Mouse (Mus musculus): ENCODE results near the gene Cacng7. TPM values are rescaled to one million over a fixed set of nuclear protein-coding genes. Genes with fewer than 3 reads are reported as not detected.

The Cacng7 gene
- polyA plus RNA-seq, 1 experiment from 2014 or later = 4.2 TPM

DNA sequence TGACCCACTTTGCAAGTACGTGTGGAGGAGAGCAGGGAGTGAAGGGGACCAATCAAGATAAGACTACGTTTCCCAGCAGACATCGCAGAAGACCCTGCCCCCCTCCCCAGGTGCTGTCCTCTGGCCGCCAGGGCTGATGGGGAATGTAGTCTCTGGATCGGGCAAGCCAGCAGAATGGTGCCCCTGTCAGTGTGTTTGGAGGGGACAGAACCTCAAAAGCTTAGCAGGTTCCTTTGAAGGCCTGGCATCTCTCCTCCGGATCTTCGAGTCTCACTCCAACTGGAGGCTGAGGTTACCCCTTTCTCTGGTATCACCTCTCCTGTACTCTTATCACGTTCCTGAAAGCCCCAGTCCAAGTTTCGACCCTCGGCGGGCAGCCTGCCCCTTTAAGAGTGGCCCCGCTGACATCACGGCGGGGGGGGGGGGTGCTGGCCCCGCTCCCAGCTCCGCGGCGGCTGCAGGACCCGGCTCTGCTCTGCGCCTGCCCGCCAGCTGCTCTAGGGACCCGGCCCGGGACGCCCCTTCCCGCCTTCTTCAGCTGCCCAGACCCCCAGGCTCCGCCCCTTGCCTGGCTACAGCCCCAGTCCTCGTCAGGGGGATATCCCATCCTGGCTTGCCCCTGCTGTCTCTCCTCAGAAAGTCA, 1.1 kb upstream of the Cacng7 start:
- peak overlapping the region; percentile 91 for H3K27ac ChIP-seq (replicated peaks)
- no peaks in the 10 kb centered on the region for H3K9me3 ChIP-seq
- H3K36me3 ChIP-seq = no peaks in the 10 kb centered on the region
- 1% methylated on average over 26 of the region's 27 CpGs for whole genome bisulfite sequencing
- H3K9ac ChIP-seq (replicated peaks) = peak overlapping the region; percentile 83
- H3K4me2 ChIP-seq (replicated peaks) = peak overlapping the region; percentile 71
- H3K4me1 ChIP-seq = peaks cover 22% of the 10 kb centered on the region
- H3K27me3 ChIP-seq = peaks cover 16% of the 10 kb centered on the region
- peak; percentile 95 for ATAC-seq (ENCODE audit: low FRiP score, low read depth)
- H3K4me3 ChIP-seq = peak overlapping the region; percentile 86

DNA sequence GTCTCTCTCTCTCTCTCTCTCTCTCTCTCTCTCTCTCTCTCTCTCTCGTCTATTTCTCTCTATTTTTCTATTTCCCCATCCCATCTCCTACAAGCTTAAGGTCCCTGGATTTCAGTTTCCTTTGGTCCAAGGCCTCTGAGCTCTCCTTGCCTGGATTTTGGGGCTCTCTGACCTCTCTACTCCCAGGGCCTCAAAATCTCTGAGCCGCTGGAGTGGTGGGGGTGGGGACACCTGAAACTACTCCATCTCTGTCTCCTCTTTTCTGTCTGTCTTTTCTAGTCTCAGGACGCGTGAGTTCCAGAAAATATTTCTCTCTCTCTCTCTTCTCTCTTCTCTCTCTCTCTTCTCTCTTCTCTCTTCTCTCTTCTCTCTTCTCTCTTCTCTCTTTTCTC, 535 bp upstream of the Cacng7 start:
- peak overlapping the region; percentile 91 for H3K27ac ChIP-seq (replicated peaks)
- no peaks in the 10 kb centered on the region for H3K36me3 ChIP-seq
- WGBS = 0% methylated on average over 4 of the region's 4 CpGs
- peaks cover 16% of the 10 kb centered on the region for H3K27me3 ChIP-seq
- peak overlapping the region; percentile 83 for H3K9ac ChIP-seq (replicated peaks)
- peak; percentile 24 for ATAC-seq (ENCODE audit: low FRiP score, low read depth)
- H3K4me2 ChIP-seq (replicated peaks) = peak overlapping the region; percentile 71
- H3K4me3 ChIP-seq = peak overlapping the region; percentile 86
- H3K4me1 ChIP-seq = peaks cover 22% of the 10 kb centered on the region
- H3K9me3 ChIP-seq = no peaks in the 10 kb centered on the region

DNA sequence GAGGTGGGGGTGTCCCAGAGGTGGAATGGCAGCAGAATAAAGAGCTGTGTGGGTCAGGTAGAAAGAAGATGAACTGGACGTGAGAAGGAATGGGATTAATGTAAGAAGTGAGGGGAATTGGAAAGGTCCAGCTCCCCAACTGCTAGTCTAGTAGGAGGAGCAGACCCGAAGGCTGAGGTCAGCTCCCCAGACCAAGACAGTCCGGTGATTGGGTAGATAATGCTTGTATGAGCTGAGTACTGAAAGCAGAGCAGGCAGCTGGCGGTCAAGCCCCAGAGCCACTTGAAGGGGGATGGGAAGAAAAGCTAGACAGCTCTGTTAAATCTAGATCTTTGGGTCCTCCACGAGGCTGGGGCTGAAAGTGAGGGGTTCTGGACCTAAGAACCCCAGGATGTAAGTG, 787 bp downstream of the Cacng7 start:
- H3K4me3 ChIP-seq = peak overlapping the region; percentile 86
- peaks cover 22% of the 10 kb centered on the region for H3K4me1 ChIP-seq
- peaks cover 16% of the 10 kb centered on the region for H3K27me3 ChIP-seq
- H3K9me3 ChIP-seq = no peaks in the 10 kb centered on the region
- H3K36me3 ChIP-seq = 0 out of 2 replicates have a peak, but pooled peaks cover 6% of the 10 kb centered on the region
- H3K9ac ChIP-seq (replicated peaks) = peak overlapping the region; percentile 83
- H3K27ac ChIP-seq (replicated peaks) = peak overlapping the region; percentile 91
- WGBS = 4% methylated on average over 5 of the region's 5 CpGs
- ATAC-seq (ENCODE audit: low FRiP score, low read depth) = no peak
- peak overlapping the region; percentile 71 for H3K4me2 ChIP-seq (replicated peaks)

DNA sequence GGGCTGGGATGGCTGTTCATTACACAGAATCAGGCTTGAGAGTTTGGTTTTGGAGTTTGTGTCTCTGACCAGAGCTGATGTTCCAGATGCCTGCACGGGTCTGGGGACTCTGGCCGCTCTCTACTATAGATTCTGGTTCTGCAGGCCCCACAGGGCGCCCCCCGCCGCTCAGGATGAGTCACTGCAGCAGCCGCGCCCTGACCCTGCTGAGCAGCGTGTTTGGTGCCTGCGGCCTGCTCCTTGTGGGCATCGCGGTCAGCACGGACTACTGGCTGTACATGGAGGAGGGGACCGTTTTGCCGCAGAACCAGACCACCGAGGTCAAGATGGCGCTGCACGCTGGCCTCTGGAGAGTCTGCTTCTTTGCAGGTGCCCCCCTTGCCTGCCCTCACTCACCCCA, 3.7 kb downstream of the Cacng7 start:
- Histone ChIP-seq H3K9ac (replicated peaks) (no peak overlapping the region), H3K4me2 (replicated peaks) (no peak overlapping the region), H3K9me3 (no peaks in the 10 kb centered on the region), H3K4me3 (no peak overlapping the region), H3K4me1 (peaks cover 17% of the 10 kb centered on the region), H3K36me3 (peaks cover 30% of the 10 kb centered on the region), H3K27me3 (no peaks in the 10 kb centered on the region), H3K27ac (replicated peaks) (no peak overlapping the region)
- 58% methylated on average over 17 of the region's 17 CpGs for WGBS
- no peak for ATAC-seq (ENCODE audit: low FRiP score, low read depth)

DNA sequence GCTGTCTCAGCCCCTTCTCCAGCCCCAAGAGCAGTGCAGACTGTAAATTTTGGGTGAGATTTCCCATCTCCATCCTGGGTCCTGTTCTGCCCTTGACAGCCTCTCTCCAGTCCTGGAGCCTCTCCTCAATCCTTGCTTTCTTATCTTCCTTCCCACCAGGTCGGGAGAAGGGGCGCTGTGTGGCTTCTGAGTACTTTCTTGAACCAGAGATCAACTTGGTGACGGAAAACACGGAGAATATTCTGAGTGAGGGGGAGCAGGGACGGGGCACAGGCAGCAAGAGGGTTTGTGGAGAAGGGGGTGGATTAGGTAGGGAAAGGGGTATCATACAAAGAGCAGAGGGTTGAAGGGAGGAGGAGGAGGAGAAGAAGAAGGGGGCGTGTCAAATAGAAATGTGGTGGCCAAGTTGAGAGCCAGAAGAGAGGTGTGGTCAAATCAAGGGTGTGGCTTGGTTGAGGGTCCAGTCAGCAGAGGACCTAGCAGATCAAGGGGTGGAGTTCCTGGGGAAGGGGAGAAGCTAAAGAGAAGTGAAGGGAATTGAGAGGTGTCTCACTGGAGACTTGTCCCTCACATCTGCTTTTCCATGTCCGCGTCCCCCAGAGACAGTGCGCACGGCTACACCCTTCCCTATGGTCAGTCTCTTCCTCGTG, 5.7 kb downstream of the Cacng7 start:
- Histone ChIP-seq H3K4me3 (no peak overlapping the region), H3K36me3 (peaks cover 42% of the 10 kb centered on the region), H3K9ac (replicated peaks) (no peak overlapping the region), H3K9me3 (no peaks in the 10 kb centered on the region), H3K27ac (replicated peaks) (no peak overlapping the region), H3K4me2 (replicated peaks) (no peak overlapping the region), H3K4me1 (peaks cover 9% of the 10 kb centered on the region), H3K27me3 (no peaks in the 10 kb centered on the region)
- ATAC-seq (ENCODE audit: low FRiP score, low read depth) = no peak
- WGBS = 88% methylated on average over 11 of the region's 11 CpGs

DNA sequence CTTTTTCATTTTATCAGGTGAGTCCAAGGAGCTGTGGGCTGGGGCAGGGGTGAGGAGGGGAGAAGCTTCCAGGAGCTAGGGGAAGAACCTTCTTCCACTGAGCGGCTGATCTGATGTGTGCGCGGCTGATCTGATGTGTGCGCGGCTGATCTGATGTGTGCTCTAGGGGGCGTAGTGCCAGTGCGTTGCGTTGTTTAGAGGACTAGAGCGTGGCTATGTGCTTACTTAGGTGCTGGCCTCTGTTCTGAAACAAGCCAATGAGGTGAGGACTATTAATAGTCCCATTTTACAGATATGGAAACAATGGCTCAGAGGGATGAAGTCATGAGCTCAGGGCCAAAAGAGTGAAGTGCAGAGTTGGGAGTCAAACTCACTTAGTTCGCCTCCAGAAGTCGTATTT, 6.3 kb downstream of the Cacng7 start:
- no peak for ATAC-seq (ENCODE audit: low FRiP score, low read depth)
- peaks cover 3% of the 10 kb centered on the region for H3K4me1 ChIP-seq
- H3K4me2 ChIP-seq (replicated peaks) = no peak overlapping the region
- H3K9ac ChIP-seq (replicated peaks) = no peak overlapping the region
- peaks cover 46% of the 10 kb centered on the region for H3K36me3 ChIP-seq
- no peaks in the 10 kb centered on the region for H3K9me3 ChIP-seq
- H3K4me3 ChIP-seq = no peak overlapping the region
- no peak overlapping the region for H3K27ac ChIP-seq (replicated peaks)
- 91% methylated on average over 11 of the region's 11 CpGs for WGBS
- no peaks in the 10 kb centered on the region for H3K27me3 ChIP-seq

DNA sequence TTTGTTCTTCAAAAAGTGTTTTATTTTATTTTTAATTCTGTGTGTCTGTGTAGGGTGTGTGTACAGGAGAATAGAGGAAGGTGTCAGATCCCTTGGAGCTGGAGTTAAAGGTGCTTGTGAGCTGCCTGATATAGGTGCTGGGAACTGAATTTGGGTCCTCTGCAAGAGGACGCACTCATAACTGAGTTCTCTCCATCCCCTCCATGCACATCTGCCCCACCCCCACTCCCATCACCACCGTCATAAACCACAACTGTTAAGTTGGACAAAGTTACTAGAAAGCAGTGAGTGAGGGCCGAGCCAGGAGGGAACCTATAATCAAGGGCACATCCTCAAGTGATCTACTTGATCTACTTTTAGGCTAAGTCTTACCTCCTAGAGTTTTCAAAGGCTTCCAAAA, 11.1 kb downstream of the Cacng7 start:
- 92% methylated on average over 3 of the region's 3 CpGs for WGBS
- ATAC-seq (ENCODE audit: low FRiP score, low read depth) = no peak
- H3K36me3 ChIP-seq = peaks cover 78% of the 10 kb centered on the region

DNA sequence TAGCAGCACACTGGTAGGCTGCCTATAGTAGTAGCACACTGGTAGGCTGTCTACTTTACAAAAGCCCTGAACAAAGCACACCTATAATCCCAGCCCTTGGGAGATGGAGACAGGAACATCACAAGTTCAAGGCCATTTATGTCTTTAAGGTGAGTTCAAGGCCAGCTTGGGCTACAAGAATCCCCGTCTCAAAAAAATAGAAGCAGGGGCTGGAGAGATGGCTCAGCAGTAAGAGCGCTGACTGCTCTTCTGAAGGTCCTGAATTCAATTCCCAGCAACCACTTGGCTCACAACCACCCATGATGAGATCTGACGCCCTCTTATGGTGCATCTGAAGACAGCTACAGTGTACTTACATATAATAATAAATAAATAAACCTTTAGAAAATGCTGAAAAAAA, 12.5 kb downstream of the Cacng7 start:
- no peak overlapping the region for H3K4me2 ChIP-seq (replicated peaks)
- H3K27ac ChIP-seq (replicated peaks) = no peak overlapping the region
- ATAC-seq (ENCODE audit: low FRiP score, low read depth) = no peak
- peaks cover 7% of the 10 kb centered on the region for H3K4me1 ChIP-seq
- 93% methylated on average over 3 of the region's 3 CpGs for WGBS
- no peaks in the 10 kb centered on the region for H3K9me3 ChIP-seq
- H3K9ac ChIP-seq (replicated peaks) = no peak overlapping the region
- H3K4me3 ChIP-seq = no peak overlapping the region
- H3K27me3 ChIP-seq = peaks cover 31% of the 10 kb centered on the region; the same call in 1 of the 2 replicates
- peaks cover 81% of the 10 kb centered on the region for H3K36me3 ChIP-seq

More for the DNA sequence above, 11.1 kb downstream of the Cacng7 start:
- Histone ChIP-seq H3K27ac (replicated peaks) (no peak overlapping the region), H3K4me3 (no peak overlapping the region), H3K27me3 (peaks cover 20% of the 10 kb centered on the region; the same call in 1 of the 2 replicates), H3K9me3 (no peaks in the 10 kb centered on the region), H3K9ac (replicated peaks) (no peak overlapping the region), H3K4me2 (replicated peaks) (no peak overlapping the region), H3K4me1 (peaks cover 7% of the 10 kb centered on the region)

DNA sequence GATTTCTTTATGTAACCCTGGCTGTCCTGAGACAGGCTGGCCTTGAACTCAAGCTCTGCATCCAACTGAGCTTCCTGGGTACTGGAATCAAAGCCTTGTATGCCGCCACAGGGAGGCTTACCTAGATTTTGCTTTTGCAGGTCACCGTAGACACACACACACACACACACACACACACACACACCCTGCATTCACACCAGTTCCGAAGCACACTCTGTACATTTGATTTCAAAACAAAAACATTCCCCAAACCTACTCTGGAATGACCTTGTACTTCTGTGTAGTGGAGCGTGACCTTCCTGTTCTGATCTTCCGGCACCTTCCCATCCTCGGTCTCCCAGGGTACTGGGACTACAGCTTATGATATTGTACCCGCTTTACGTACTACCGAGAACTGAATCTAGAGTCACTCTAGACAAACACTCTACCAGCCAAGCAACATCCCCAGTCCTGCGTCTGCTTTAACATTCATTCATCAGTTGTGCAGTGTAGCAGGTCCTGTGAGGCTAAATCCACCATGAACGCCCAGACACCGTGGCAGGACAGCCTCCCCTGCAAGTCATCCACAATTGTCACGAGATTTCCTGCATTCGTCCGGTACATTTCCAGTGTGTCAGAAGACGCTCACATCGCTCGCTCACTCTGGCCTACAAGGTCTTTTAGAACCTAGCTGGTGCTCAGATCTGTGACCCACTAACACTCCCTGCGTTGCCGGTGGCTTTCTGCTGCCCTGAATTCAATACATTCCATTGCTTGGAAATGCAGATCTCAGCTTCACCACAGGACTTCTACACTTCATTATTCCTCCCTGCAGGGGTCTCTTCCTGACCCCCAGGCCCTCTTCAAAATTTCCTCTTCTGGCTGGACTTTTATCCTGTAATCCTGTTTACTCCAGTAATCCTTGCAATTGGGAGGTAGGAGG, 14.9 kb downstream of the Cacng7 start:
- no peak overlapping the region for H3K9ac ChIP-seq (replicated peaks)
- no peaks in the 10 kb centered on the region for H3K9me3 ChIP-seq
- peaks cover 39% of the 10 kb centered on the region; the same call in 1 of the 2 replicates for H3K27me3 ChIP-seq
- no peak for ATAC-seq (ENCODE audit: low FRiP score, low read depth)
- no peak overlapping the region for H3K27ac ChIP-seq (replicated peaks)
- 18% methylated on average over 20 of the region's 20 CpGs for WGBS
- peaks cover 84% of the 10 kb centered on the region for H3K36me3 ChIP-seq
- H3K4me1 ChIP-seq = peaks cover 7% of the 10 kb centered on the region
- no peak overlapping the region for H3K4me2 ChIP-seq (replicated peaks)
- H3K4me3 ChIP-seq = no peak overlapping the region

DNA sequence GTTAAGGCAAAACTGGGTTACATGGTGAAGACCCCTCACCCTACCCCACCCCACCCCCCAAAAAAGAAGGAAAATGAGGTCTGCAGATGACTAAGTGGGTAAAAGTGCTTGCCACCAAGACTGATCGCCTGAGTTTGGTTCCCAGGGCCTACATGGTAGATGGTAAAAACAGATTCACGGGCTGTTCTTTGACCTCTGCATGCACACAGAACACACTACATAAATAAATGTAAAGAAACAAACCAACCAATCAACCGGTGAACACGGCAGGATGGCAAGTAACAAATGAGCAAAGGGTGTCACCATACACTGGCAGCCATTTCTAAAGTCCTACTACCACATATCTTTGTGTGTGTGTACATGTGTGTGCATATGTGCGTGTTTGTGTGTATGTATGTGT, 15.6 kb downstream of the Cacng7 start:
- Histone ChIP-seq H3K27ac (replicated peaks) (no peak overlapping the region), H3K9me3 (no peaks in the 10 kb centered on the region), H3K4me2 (replicated peaks) (no peak overlapping the region), H3K36me3 (peaks cover 78% of the 10 kb centered on the region), H3K27me3 (peaks cover 39% of the 10 kb centered on the region; the same call in 1 of the 2 replicates), H3K4me3 (no peak overlapping the region), H3K4me1 (peaks cover 7% of the 10 kb centered on the region), H3K9ac (replicated peaks) (no peak overlapping the region)
- no peak for ATAC-seq (ENCODE audit: low FRiP score, low read depth)
- WGBS = 50% methylated on average over 5 of the region's 5 CpGs

DNA sequence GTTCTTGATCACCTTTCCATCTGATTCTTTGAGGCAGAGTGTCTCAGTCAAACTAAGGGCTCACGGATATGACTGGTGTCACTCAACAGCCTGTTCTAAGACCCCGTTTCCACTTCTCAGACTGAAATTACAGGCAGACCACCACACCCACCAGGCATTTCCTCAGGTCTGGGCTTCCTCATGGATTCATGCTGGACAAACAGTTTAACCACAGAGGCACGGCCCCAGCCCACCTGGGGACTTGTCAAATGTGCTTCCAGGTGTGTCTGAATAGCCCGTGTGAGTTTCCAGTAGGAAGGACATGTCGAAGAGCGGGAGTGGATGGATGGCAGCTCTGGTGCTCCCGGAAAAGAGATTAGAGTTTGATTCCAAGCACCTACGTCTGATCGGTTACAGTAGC, 17.0 kb downstream of the Cacng7 start:
- peaks cover 71% of the 10 kb centered on the region for H3K36me3 ChIP-seq
- ATAC-seq (ENCODE audit: low FRiP score, low read depth) = no peak
- H3K9ac ChIP-seq (replicated peaks) = no peak overlapping the region
- no peak overlapping the region for H3K27ac ChIP-seq (replicated peaks)
- H3K4me1 ChIP-seq = peaks cover 7% of the 10 kb centered on the region
- no peak overlapping the region for H3K4me2 ChIP-seq (replicated peaks)
- H3K9me3 ChIP-seq = no peaks in the 10 kb centered on the region
- H3K27me3 ChIP-seq = peaks cover 39% of the 10 kb centered on the region; the same call in 1 of the 2 replicates
- 90% methylated on average over 9 of the region's 9 CpGs for WGBS
- no peak overlapping the region for H3K4me3 ChIP-seq

DNA sequence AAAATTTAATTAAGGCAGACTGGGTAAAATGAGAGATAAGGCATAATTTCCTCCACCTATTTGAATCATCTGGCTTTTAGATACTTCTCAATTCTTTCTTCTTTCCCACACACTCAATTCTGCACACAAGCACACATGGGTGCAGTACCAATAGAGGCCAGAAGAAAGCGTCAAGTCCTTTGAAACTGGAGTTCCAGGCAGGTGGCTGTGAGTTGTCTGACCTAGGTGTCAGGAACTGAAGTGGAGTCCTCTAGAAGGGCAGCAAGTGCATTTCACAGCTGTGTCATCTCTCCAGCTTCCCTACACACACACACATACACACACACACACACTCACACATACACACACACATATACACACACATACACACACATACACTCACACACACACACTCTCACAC, 18.8 kb downstream of the Cacng7 start:
- WGBS = 94% methylated on average over 1 of the region's 1 CpGs

More for the DNA sequence above, 18.8 kb downstream of the Cacng7 start:
- Histone ChIP-seq H3K27me3 (peaks cover 28% of the 10 kb centered on the region; the same call in 1 of the 2 replicates), H3K4me3 (no peak overlapping the region), H3K36me3 (peaks cover 69% of the 10 kb centered on the region), H3K9me3 (no peaks in the 10 kb centered on the region), H3K27ac (replicated peaks) (no peak overlapping the region), H3K4me1 (peaks cover 7% of the 10 kb centered on the region), H3K9ac (replicated peaks) (no peak overlapping the region), H3K4me2 (replicated peaks) (no peak overlapping the region)
- ATAC-seq (ENCODE audit: low FRiP score, low read depth) = no peak

All from midbrain, embryonic 12.5 days (tissue).